Mouse (Mus musculus) retina, postnatal 7 days (tissue): Measurements from ENCODE around the gene Pex3.

ENCODE experiments used
- DNase-seq: peaks from one replicate; pipeline ENCODE4 v3.0.0-alpha.2; 2012; ENCODE audit warnings: low read depth, low spot score

Pex3 gene

DNA sequence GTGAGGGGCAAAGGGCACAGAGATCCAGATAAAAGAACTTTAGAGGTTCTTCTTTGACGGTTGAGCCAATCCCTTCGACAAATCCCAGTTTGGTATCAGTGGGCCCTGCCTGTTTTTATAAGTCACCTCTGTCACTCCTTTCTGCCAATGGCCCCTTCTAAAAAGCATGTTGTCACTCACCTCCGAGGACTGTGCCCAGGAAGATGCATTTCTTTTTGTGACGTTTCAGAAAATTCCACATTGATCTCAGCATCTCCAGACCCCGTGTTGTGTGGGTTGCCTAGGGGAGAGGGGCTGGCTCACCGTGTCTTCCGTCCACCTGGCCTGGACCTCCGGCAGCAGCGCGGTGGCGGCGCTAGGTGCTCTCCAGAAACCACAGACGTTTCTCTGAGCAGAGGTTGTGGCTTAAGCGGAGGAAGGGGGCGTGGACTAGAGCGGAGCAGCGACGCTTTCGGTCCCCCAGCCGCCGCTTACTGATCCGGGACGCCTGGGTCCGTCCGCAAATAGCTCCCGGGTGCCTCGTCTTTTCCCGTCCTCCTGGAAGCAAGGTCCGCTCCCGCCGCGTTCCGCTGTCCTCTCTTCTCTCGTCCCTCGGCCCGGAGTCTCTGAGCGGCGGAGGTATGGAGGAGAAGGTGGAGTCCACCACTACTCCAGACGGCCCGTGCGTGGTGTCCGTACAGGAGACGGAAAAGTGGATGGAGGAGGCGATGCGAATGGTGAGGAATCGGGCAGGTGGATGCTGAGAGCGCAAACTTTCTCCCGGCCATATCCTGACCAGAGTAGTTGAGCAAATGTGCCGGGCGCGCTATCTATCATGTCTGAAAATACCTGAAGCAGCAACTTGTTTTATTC is at the start of gene Pex3, which contains the start of gene Adat2:
Gene Pex3 (minus strand): TSS at position 497 of the 852 bp plus-strand sequence.
Gene Adat2 (plus strand): TSS at position 249 of the 852 bp plus-strand sequence.
- DNase-seq: peak; percentile 83

DNA sequence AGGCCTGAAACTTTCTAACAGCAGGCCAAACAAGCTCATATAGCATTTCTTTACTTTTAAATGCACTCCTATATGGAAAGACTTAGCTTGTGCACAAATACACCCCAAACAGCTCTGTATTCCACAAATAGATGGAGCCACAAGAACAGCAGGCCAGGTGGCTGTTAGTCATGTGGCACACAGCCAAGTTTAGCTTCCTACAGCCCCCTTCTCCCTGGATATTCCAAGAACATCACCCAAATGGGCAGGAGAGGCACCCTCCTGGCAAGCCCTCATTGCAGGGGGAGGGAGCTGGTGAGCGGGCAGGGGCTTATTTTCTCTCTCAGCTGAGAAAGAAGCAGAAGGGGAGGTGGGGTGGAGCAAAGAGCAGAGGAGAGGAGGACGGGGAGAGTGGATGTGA is 48.0 kb upstream of the Pex3 start:
- no peak for DNase-seq

DNA sequence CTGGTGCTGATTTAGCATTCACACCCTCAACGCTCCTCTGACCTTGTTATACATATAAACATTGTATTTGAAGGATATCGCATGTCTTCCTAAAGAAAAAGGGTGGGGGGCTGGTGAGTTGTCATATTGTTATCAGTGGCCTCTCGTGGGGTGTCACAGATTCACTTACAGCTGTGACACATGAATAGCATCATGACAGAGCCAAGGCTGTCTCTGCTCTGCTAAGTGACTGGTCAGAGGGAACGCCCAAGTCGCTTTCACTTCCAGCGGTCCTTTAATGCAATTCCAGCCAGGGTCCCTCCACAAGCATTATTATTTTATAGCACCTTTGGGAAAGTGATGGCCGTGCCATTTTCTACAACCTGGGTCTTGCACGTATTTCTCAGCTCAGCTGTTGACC is 44.5 kb upstream of the Pex3 start:
- DNase-seq: no peak

DNA sequence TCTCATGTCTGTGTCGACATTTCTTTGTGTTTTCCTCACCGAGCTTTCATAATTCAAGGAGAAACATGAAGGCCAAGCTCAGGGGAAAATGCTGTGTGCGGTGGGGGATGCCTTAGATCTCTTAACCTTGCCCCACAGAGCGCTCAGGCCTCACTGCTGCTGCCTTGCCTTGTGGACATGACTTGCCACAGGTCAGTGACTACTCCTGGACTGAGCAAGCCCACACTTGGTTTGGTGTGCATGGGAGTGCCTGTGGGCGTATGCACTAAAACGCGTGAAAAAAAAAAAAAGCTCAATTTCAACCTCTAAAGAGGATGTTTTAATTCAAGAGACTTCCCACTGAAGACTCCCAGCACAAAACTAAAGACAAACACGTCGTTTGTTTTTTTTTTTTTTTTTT is 43.9 kb upstream of the Pex3 start:
- DNase-seq: no peak

DNA sequence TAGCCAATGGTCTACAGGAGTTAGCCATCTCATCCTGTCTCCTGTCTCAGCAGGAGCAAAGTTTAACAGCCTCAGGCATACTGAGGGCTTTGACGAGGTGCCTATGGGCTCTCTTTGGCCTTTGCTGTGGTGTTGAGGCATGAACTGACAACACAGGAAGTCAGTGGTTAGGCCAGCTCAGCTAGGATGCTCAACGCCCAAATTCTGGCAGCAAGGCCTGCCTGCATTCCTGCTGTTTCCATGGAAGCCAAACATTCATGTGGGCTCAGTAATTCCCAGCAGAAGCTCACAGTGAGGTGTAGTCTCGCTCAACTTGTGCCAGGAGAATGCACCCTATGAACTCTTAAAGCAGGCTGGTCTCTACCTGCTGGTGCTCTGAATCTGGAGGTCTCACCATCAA is 43.1 kb upstream of the Pex3 start:
- DNase-seq: no peak

DNA sequence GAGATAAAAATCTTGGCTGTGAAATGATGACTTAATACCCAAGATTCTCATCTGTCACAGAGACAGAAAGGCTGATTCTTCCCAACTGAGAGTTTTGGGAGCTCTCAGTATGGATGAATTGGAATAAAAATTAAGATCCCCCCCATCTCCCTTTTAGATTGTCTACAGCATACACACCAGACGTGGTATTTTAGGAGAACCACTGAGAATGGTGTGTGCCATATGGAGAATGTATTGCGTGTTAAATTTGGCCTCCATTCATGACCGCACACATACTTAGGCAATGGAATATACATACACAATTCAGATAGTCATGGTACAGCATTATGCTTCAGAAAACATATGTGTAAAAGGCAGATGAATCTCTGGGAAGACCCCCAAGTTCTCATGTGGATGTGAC is 40.6 kb upstream of the Pex3 start:
- DNase-seq: no peak

DNA sequence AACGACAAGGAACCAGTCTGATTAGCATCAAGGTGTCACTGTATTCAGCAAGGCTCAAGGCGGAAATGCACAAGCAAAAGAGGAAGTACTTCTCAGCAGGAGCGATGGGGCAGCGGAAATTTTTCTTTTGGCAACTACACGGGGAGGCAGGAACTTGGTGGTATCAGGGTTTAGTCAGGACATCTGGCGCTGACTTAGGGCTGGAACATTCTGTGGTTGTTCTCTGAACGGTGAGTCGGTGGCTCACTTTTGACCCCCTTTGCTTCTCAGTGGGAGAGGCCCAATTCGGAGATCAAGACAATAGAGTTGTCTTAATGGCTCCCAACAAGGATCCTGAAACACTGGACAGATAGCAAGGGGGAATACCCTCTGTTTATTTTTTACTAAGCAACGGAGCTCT is 39.3 kb upstream of the Pex3 start:
- DNase-seq: no peak

DNA sequence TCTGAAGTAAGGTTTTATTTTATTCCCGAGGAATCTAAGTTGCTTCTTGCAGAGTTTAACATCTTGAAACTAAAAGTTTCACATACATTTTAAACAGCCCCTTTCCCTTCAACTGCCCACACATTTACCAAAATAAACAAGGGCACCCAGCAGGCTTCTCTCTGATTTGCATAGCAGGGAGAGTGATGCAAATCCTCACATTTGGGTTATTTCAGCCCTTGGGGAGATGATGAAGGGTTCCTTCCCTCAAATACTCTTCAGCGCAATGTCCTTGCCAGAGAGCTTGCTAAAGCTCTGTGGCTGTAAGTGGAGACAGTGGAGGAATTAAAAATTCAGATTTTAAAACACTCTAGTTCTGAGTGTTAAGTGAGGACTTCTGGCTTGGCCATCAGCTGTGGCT is 35.0 kb upstream of the Pex3 start:
- DNase-seq: no peak

DNA sequence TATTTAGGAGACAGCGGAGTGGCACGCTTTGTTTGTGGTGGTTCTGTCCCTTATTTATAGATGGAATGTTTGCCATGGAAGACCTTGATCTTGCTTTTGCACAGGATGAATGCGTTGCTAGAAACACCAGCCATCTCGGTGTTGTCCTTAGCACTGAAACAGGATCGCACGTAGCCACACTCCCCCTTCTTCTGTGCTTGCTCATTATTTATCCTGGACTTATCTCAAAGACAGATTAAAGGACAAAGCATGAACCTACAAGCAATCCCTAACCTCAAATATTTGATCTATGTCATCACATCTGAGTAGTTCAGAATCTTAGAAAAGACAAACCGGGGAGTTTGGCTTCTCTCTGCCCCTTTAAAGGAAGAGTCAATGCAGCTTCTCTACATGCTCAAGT is 24.2 kb upstream of the Pex3 start:
- no peak for DNase-seq

DNA sequence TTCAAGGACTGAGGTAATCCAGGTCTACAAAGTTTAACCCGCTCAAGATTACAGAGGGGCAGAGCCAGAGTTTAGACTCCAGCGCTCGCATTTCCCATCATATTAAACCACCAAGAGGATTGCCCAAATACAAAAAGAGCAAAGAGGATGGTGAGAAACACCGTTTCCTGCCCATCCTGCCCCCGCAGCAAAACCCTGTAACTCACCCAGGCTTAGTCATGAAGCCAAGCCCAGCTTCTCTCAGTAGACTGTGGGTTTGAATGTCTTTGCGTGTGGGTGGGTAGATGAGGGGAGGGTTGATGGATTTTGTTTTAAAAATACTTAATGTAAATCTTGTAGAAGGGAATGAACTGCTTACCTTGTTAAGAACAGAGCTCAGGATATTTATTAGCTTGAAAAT is 19.5 kb upstream of the Pex3 start:
- no peak for DNase-seq

DNA sequence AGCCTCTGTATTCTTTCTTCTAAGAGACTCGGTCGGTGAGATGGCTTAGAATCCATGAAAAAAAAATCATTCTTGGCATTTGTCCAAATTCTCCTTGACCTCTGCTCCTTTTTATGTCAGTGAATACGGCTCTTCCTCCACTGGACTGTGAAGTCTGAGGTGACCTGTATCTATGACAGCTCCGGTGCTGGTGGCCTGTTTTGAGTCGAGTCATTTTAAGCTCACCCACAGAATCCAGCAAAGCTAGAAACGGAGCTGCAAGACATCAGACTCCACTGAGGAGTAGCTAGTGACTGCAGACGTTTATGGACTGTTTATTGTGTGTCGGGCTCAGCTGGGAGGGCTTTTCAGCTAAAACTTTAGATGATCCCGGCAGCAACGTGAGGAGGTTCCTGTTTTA is 19.1 kb upstream of the Pex3 start:
- no peak for DNase-seq

DNA sequence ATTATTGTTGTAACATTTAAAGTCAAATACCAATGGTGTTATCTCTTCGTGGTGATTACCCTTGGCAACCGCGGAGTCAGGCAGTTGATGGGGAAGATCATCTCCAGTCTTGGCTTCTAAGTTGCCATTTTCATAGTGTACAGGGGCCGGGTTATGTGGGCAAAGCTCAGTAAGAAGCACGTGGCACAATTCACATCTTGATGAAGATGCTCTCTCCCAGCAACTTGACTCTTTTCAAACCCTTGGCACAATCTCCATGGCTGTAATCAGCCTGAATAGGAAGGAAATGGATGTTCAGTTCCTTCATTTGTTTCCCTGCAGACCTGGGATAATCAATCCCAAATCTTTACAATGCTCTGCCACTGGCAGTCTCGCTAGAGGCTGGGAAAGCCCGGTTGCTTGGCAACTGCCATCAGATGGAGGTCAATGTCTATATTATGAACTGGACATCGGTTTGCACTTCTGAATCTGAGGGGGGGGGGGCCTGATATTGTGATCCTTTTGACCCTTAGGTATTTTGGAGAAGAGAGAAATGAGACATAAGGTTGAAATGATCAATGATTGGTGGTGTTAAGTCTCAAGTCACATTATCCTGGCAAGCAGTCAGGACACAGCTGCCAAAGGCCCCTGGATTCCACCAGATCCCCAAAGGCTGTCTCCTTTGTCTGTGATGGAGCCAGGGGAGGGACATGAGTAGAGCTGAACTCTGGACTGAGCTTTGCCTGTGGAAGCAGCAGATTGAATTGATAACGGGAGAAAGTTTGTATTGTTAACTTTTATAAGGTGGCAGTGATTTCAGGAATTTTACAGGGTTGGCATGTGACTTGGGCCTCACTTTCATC is 18.0 kb upstream of the Pex3 start:
- DNase-seq: no peak

DNA sequence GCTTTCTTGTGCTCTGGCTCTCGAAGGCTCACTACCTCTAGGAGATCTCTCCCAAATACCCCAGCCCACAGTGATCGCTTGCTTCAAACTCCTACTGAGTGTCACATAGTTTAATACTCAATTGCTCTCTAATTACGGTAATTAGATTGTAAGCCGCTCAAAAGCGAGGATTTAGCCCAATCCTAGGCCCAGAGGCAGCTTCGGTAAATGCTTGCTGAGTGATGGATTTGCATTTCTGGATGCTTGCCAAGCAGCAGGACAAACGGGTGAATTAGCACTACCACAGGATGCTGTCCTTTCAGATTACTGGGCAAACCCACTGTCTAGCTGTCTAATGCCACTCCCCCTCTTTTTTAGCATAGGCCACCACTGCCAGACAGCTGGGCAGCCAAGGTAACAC is 16.9 kb upstream of the Pex3 start:
- DNase-seq: peak; percentile 53

DNA sequence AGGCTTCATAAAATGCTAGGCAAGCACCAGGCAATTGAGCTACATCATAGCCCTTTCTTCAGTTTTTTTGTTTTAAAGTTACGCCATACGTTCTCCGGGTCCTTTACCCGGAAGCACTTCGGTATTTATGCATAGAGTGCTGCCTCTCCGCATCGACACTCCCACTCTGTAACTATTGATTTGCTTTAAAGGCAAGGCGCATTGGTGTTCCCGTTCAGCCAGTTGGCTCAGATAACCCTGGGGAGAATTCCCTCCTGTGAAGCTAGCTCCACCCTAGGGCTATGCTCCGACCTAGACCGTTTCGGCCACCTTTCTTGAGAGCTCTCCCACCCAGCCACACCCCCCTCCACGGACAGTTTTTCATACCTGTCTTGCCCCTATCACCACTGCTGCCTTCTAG is 13.5 kb upstream of the Pex3 start:
- no peak for DNase-seq

DNA sequence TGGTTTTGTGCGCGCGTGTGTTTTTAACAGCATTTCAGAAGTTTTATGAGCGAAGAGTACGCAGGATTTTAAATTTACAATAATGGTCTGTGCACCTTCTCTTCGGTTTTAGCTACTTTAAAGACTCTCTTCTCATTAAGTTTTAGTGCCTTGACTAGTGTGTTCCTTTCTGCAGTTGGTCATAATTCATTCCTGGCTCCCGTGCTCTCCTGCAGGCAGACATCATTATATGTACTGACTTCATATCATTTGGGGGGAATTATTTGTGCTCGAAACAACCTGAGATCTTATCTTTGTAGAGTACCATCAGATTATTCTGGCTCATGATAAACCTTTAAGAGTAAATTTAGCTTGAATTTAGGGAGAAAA is 12.1 kb upstream of the Pex3 start:
- DNase-seq: no peak

DNA sequence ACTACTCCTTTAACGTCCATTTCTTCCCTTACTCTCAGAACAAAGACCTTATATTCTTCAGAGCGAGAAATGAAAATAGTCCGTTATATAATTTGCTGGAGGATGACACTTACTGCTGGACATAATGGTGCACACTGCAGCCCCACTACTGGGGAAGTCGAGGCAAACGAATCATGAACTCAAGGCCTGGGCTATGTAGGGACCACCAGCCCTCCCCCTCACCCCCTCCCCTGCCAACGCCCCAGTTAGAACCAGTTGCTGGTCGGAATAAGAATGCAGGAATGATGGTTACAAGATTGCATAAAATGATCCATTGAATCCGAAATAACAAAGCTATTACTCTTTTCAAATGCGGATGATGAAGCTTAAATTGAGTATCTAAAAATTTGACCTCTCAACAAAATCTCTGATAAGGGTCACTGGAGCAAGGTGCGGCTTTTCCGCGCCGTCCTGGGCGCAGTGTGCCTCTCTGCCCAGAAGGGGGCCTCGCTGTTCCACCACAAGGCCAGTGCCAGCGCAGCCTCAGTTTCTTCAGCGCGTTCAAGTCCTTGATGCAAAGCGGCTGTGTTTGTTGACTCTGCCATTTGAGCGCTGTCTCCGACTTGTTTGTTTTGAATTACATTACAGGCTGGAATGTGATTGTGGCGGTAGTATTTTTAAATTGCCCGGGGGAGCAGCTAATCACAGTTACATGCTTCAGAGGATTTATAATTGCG is 11.6 kb upstream of the Pex3 start:
- peak; percentile 25 for DNase-seq

DNA sequence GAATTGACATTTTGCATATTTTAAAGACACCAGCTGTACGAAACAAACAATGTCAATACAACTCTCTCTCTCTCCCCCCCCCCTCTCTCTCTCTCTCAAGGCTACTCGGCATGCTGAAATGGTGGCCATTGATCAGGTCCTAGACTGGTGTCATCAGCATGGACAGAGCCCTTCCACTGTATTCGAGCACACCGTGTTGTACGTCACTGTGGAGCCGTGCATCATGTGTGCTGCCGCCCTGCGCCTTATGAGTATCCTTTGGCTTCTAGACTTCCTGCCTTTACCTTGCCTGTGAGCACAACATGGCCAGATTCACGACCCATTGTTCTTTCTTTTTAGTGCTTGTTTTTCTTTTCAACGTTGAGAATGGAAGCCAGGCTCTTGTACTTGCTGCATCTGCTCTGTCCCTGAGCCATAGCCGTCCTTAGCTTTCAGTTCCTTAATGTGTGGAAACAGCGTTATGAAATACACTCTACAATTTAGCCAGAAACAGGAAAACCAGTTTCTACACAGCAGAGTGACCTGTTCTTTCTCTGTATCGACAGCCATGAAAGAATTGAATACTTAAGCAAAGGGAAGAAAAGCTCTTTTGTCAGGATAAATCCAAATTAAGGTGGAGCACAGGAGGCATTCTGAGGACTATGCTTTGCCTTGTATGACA is 7.2 kb upstream of the Pex3 start:
- DNase-seq: no peak

DNA sequence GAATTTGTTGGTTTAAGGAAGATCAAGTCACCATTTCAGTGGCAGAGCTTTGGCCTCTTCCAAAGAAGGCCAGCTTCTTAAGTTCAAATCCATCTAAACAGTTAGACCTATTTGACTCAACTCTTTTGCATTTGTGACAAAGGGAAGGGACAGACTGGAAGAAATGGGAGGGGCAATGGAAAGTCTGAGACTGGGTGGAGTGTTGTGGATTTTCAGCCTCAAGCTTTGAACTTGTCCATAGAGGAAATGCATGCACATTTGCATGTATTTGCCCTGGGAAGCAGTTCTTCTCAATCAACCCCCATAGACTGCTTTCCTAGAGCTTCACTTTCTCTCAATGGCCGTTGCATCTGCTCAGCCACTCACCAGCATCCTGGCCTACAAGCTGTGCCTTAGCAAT is 1.4 kb upstream of the Pex3 start:
- no peak for DNase-seq

DNA sequence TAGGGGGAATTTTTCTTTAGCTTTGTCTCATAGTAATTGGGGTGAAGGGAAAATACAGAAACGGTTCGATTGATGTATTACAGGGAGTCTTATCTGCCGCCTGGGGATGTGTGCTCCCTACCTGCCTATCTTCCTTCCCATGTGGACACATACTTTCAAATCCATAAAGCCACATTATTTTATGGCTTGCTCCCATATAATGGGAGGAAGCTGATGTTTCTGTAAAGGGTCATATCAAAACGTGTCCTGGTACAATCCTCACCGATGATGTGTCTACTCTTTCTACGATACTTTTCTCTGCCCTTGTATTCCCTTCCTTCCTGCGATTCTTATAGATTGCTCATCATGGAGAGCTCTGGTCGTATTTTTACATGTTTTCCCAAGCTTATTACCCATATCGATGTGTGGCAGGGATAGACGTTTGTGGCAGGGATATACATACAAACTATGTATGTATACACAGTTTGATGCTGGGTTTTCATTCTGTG is 600 bp upstream of the Pex3 start:
- DNase-seq: no peak

DNA sequence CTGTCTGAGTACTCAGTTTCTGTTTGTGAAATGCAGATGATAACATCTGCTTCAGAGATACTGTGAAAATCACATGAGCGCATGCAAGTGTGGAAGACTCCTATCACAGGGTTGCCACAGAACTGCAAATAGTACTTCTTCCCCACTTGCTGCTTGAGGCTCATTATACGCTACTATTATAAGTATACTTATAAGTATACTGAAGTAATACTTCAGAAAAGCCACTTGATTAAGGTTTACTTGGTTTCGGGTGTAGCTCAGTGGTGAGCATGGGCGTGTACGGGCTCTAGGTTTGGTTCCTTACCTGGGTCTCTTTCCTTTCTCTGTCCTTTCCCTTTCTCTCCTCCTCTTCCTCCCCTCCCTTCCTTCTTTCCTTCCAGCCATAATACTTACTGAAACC is 11.2 kb downstream of the Pex3 start:
- DNase-seq: no peak

DNA sequence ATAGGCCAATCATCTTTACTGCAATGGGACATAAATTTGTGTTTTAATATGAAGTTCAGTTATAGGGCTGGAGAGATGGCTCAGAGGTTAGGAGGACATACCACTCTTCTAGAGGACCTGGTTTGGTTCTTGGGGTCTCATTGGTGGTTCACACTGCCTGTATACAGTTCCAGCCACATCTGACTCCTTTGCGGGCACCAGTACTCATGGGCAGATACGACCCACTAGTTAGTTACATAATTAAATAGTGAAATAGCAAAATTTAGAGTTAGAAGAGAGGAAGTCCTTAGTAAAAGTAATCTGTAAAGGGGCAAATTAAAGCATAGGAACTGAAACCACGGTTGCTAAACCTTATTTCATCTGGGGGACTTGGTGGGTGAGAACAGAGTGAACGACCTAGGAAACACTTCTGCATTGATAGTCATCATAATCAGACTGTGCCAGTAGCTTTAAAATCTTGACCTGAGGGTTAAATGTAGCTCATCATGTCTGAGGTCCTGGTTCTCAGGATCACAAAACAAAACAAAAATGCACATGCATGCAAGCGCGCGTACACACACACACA is 13.1 kb downstream of the Pex3 start:
- DNase-seq: no peak
